In genomic region chr13:67081946-67082345, GRCm38 (mm10) we compare ENCODE assay signal across 9 mouse cellular contexts. TPM values are rescaled to one million over a fixed set of nuclear protein-coding genes. Genes with fewer than 3 reads are reported as not detected.
DNase-seq lines count a peak whose midpoint lies in the region; ATAC-seq and TF ChIP-seq lines count a peak whose summit lies in the region.
"Had no signal": no experiment of that assay in that cellular context is flagged by ENCODE, and none has a peak within 500 bp of the region (broad histone marks: within the 10 kb centered on the region; RNA-seq: fewer than 3 reads in every experiment).

No protein-coding gene starts in this region.

- no peak for ATAC-seq in kidney, embryonic 15.5 days (replicated peaks; ENCODE audit: low FRiP score)

- H3K27me3 ChIP-seq in kidney, embryonic 15.5 days: no peaks in the 10 kb centered on the region
- H3K27me3 ChIP-seq in myocyte (ENCODE audit: control insufficient read depth, insufficient read depth, insufficient read length): no peaks in the 10 kb centered on the region

- no peaks in the 10 kb centered on the region for H3K79me2 ChIP-seq in myocyte (ENCODE audit: control insufficient read depth, insufficient read depth)

- peaks cover 19% of the 10 kb centered on the region for H3K36me3 ChIP-seq in kidney, embryonic 15.5 days
- H3K36me3 ChIP-seq in myocyte (ENCODE audit: control insufficient read depth, insufficient read depth): no peaks in the 10 kb centered on the region

- H3K4me2 ChIP-seq in kidney, embryonic 15.5 days: peak overlapping the region; percentile 81
- peak overlapping the region; percentile 82 for H3K4me2 ChIP-seq in myocyte (ENCODE audit: low read depth)

- no peak for DNase-seq in kidney, postnatal 25 days
- DNase-seq in ZHBTc4 (ENCODE audit: low read depth, low spot score): peak; percentile 72
- peak; percentile 54 for DNase-seq in induced T-regulatory cell, adult 2 months (ENCODE audit: low read depth)
- DNase-seq in MN1 (ENCODE audit: low spot score): no peak
- no peak for DNase-seq in spleen, postnatal 10 days (ENCODE audit: low spot score in 2 of 2)
- DNase-seq in left cerebral cortex, postnatal 4 days: no peak

- peak overlapping the region; percentile 63 for H3K9ac ChIP-seq in kidney, embryonic 15.5 days

- H3K27ac ChIP-seq in kidney, embryonic 15.5 days: peak overlapping the region; percentile 96

- H3K4me3 ChIP-seq in kidney, embryonic 15.5 days (replicated peaks): peak overlapping the region; percentile 68
- peak overlapping the region; percentile 49 for H3K4me3 ChIP-seq in myocyte

- intact Hi-C loops in left cerebral cortex, postnatal 4 days (cut with DNase I): no loop called here

- H3ac ChIP-seq in myocyte (ENCODE audit: control insufficient read depth, insufficient read length): no peak overlapping the region

- no peaks in the 10 kb centered on the region for H3K9me3 ChIP-seq in kidney, embryonic 15.5 days (replicated peaks)

- peaks cover 9% of the 10 kb centered on the region; the same call in 1 of the 2 replicates for H3K4me1 ChIP-seq in kidney, embryonic 15.5 days

- no peak for TF ChIP-seq POLR2A in myocyte (IDR thresholded peaks at IDR 0.05; ENCODE audit: insufficient read length, low read depth)

- 90% methylated on average over 1 of the region's 1 CpGs for WGBS in kidney, embryonic 15.5 days

TF ChIP-seq in myocyte, 11 proteins besides CTCF, POLR2A, EP300 and RAD21:
- no peak for TF ChIP-seq SRF (IDR thresholded peaks at IDR 0.05; ENCODE audit: control insufficient read depth, insufficient read length, low read depth)
- TF ChIP-seq TCF3 (IDR thresholded peaks at IDR 0.05; ENCODE audit: insufficient read length, low read depth): no peak
- TF ChIP-seq MAX (IDR thresholded peaks at IDR 0.05; ENCODE audit: low read depth): no peak
- no peak for TF ChIP-seq REST (IDR thresholded peaks at IDR 0.05; ENCODE audit: insufficient read depth, insufficient read length)
- TF ChIP-seq POLR2AphosphoS2 (IDR thresholded peaks at IDR 0.05; ENCODE audit: insufficient read length, low read depth): no peak
- no peak for TF ChIP-seq USF1 (IDR thresholded peaks at IDR 0.05; ENCODE audit: low read depth)
- no peak for TF ChIP-seq MYOG (IDR thresholded peaks at IDR 0.05; ENCODE audit: control insufficient read depth in 1 of 3, insufficient read depth in 1 of 3, insufficient read length in 2 of 3, low read depth in 2 of 3)
- TF ChIP-seq E2F4 (IDR thresholded peaks at IDR 0.05; ENCODE audit: insufficient read depth): no peak
- no peak for TF ChIP-seq CEBPB (IDR thresholded peaks at IDR 0.05; ENCODE audit: insufficient read depth, poor library complexity, severe bottlenecking)
TF ChIP-seq in myocyte: peak in this region for 0.

RNA-seq across cellular contexts. Expression of gene Zfp708, which starts 15.8 kb away (rescaled TPM):
- polyA plus RNA-seq in kidney, embryonic 15.5 days (2015; fragmentation: Nextera tagmentation; extraction: Ambion mirVana): 5.7 and 6.5 TPM in 2 replicates
- polyA plus RNA-seq in myocyte (2012; fragmentation: generic; extraction: Trizol): 0.11 TPM
- total RNA-seq in left cerebral cortex, postnatal 4 days (2021): 1 to 10 TPM; 6.2 to 7.2 TPM

RNA-seq across cellular contexts. Expression of gene Zfp712, which starts 21.0 kb away (rescaled TPM):
- polyA plus RNA-seq in kidney, embryonic 15.5 days (2015; fragmentation: Nextera tagmentation; extraction: Ambion mirVana): 3.3 and 3.4 TPM in 2 replicates
- 0.19 TPM for polyA plus RNA-seq in myocyte (2012; fragmentation: generic; extraction: Trizol)
- 1 to 10 TPM; 6.7 to 7.4 TPM for total RNA-seq in left cerebral cortex, postnatal 4 days (2021)

RNA-seq across cellular contexts. Expression of gene Gm28557, which starts 26.5 kb away (rescaled TPM):
- polyA plus RNA-seq in kidney, embryonic 15.5 days (2015; fragmentation: Nextera tagmentation; extraction: Ambion mirVana): 3.5 and 3.7 TPM in 2 replicates
- 0.94 TPM for polyA plus RNA-seq in myocyte (2012; fragmentation: generic; extraction: Trizol)
- total RNA-seq in left cerebral cortex, postnatal 4 days (2021): 1 to 10 TPM; 1.2 to 2.4 TPM

RNA-seq across cellular contexts. Expression of gene Rslcan18, which starts 34.1 kb away (rescaled TPM):
- 0.33 and 0.42 TPM in 2 replicates for polyA plus RNA-seq in kidney, embryonic 15.5 days (2015; fragmentation: Nextera tagmentation; extraction: Ambion mirVana)
- 0.19 TPM for polyA plus RNA-seq in myocyte (2012; fragmentation: generic; extraction: Trizol)
- not detected for total RNA-seq in left cerebral cortex, postnatal 4 days (2021)
- total RNA-seq: common myeloid progenitor, adult 5-6 weeks had no signal

RNA-seq across cellular contexts. Expression of gene Zfp759, which starts 39.5 kb away (rescaled TPM):
- 1.9 and 2.5 TPM in 2 replicates for polyA plus RNA-seq in kidney, embryonic 15.5 days (2015; fragmentation: Nextera tagmentation; extraction: Ambion mirVana)
- polyA plus RNA-seq in myocyte (2012; fragmentation: generic; extraction: Trizol): 0.59 TPM
- 10 to 100 TPM; 10.8 to 11.3 TPM for total RNA-seq in left cerebral cortex, postnatal 4 days (2021)

Comparison
In these comparisons a context has a peak if more than half of its experiments do, and no peak if none do; other contexts are left out.
1. DNase-seq: peak in ZHBTc4 (single experiment) and induced T-regulatory cell, adult 2 months (single experiment); none in kidney, postnatal 25 days (0 of 2), MN1 (single experiment), spleen, postnatal 10 days (0 of 2) and left cerebral cortex, postnatal 4 days (single experiment).